Mouse (Mus musculus) right cerebral cortex, adult 18-20 months (tissue): Measurements from ENCODE around the gene Chmp3.

Experiments
- DNase-seq: peaks from one replicate; pipeline ENCODE4 v3.0.0; 2022; ENCODE audit warnings: mixed read lengths

Chmp3 gene

DNA sequence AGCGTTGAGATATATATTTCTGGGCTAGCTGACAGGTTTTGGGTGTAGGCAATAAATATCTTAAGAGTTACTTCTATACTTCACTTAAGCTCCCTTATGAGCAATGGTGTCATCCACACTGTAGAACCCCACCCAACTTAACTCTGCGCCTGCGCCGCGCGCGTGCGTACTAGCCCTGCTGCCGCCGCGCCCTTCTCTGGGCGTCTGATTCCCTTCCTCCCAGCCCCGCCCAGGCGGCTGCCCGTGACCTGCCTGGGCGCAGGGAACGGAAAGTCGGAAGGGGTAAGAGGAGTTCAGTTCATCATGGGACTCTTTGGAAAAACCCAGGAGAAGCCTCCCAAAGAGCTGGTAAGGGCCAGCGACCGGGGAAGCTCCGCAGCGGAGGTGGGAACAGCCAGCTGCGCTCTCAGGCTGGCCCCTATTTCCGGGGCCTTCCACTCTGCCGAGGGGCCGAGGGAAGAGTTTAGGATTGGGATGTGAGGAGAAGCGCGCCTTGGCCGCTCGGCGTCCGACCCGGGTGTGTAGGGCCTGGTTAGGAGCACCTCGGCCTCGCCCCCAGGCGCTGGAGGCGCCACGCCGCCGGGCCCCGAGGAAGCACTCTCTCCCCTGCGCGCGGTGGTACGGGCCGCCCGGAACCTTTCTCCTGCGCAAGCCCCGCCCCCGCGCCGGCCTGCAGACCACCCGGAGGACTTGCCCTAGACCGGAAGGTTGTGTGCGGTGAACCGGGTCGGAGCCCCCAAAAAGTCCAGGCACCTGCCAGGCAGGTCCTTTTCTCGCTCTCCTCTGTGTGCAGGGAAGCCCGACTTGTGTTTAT, at the start of gene Chmp3:
TSS of gene Chmp3 (plus strand) at position 112 of the 814 bp plus-strand sequence.
- DNase-seq = peak; percentile 97

DNA sequence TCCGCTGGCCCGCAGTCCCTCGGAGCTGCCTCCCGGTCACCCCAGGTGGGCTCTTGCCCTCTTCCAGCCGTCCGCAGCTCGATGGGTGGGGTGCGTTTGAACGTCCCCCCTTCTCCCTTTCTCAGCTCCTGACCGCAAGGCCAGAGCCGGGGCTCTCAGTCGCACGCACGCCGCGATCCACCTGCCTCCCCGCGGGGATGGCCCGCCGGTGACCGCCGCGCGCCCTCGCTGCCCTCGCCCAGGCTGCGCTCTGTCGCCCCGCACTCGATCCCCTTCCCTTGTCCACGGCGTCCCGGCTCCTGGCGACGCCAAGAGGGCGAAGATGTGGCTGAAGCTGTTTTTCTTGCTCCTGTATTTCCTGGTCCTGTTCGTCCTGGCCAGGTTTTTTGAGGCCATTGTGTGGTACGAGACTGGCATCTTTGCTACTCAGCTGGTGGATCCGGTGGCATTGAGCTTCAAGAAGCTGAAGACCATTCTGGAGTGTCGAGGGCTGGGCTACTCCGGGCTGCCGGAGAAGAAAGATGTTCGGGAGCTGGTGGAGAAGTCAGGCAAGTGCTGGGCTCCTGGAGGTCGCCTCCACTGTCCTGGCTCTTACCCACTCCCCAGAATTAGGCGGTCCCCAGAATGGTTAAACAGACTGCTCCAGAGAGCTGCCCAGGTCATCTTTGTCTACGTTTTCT, 49.1 kb upstream of the Chmp3 start:
- peak; percentile 30 for DNase-seq

DNA sequence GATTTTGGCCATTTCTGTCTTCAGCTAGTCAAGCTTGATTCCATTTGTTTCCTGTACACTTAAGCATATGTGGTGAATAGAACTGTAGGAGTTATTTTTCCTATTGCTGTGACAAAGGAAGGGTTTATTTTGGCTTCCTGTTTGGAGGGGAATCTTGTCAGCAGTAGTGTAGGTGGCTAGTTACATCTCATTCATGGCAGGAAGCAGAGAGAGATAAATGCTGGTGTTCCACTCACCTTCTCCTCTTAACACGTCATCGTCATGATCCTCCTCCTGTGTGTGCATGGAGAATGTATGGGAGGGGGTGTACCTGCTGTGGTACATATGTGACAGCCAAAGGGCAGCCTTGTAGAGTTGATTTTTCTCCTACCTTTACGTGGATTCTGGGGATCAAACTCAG, 43.0 kb upstream of the Chmp3 start:
- DNase-seq = no peak

DNA sequence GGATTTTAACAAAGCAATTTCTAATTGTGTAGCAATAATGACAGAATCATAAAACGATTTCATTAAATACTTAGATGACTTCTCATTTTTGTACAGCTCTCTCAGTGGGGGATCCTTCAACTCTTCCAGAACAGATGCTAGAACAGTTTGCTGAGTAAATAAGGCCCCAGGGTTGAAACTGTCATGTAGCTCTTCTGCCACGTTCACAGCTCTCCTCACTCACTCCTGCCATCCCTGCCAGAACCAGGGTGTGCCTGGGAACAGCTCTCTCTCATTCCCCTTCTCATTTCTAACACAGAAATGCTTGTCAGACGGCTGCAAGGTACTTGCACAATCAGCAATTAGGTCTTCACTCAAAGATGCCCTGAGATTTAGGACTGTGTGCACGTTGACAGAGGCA, 40.6 kb upstream of the Chmp3 start:
- DNase-seq = no peak

DNA sequence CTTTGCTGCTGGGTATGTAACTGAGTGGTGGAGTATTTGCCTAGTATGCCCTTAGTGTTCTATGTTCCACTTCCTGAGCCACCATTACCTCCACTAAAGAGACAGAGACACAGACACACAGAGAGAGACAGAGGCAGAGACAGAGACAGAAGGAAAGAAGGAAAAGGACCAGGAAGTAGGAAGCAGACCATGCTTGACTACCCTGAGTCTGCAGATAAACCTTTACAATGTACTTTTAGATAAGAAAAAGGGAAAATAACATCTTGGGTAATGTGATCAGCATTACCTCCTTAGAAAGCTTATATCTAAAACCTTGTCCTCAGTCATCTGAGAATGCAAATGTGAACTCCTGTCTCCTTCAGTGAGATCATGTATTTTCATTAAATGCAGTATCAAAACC, 39.9 kb upstream of the Chmp3 start:
- no peak for DNase-seq

DNA sequence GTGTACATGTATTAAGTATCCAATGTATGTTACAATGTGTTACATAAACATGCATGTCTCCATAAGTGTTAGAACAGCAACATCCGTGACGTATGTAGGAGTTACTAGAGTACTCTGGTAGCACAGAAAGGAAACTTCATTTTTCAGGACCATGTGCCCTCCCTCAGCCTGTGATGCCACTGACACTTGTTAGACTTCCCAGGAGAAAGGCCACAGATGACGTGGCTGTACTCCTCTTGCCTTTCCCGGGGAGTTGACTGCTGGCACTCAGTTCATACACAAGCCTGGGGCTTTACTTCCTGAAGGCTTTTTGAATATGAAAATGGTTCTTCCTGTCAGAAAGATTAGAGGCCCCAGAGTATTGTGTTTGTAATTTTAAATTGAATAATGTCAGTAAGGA, 39.5 kb upstream of the Chmp3 start:
- no peak for DNase-seq

DNA sequence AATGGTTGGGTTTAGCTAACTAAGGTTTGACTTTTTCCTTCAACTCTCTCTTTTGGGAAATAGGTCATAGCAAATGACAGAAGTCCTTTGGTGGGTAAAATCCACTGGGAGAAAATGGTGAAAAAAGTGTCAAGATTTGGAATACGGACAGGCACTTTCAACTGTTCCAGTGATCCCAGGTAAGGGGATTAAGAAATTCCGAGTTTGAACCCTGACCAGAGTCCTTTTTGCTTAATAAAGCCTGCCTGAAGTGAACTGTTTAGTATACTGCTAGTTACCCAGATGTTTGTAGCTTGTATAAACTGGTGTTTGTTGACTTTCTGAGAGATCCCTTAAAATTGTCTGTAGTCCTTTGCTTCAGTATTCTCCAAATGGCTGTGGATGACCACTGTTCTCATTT, 37.9 kb upstream of the Chmp3 start:
- DNase-seq = no peak

DNA sequence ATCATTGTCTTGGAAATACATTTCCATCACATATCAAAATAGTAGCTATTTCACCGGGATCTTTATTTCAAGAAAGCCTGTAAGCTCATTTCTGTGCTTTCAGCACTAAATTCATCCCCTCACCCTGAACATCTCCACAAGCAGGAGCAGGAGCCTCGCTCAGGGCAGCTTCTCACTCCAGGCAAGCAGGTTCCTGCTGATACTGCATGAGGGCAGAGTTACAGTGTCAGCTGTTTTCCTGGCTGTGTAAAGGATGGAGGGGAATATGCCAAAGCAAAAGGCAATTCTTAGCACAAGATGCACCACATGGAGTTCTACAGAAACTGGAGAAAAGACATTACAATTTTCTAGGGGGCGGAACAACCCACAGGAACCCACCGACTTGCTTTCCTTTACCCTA, 24.1 kb upstream of the Chmp3 start:
- DNase-seq = no peak

DNA sequence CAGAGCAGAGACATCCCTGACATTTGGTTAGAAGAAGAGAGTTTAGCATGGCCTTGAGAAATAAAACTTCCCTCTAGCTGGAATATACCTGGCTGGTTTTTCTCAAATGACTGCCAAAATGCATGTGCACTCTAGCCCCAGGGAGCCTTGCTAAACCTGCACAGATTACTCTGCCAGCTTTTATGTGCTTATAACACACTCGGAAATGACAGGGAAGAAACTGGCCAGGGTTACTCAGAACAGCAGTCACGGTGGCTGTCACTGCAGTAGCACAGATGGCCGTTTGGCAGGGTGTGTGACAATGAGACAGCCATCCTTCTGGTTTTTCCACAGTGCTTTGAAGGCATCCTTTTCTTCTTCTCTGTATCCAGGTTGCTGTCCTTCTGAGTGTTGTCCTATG, 18.0 kb upstream of the Chmp3 start:
- peak; percentile 43 for DNase-seq

DNA sequence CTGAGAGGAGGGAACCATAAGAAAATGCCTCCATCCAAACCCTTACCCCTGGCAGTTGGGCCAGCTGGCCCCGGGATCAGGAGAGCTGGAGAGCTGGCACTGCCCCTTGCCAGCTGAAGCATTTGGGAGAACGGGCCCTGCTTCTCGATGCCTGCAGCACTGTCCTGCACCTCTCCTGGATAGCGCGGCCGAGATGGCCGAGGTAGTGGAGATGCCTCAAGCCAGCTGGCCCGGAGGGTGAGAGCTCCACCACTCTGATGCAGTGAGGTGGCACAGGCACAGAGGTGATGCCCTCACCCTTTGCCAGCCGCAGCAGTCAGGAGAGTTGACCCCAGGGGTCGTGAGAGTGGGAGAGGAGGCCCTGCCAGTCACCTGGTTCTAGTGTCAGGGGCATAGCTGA, 16.5 kb upstream of the Chmp3 start:
- DNase-seq = no peak

DNA sequence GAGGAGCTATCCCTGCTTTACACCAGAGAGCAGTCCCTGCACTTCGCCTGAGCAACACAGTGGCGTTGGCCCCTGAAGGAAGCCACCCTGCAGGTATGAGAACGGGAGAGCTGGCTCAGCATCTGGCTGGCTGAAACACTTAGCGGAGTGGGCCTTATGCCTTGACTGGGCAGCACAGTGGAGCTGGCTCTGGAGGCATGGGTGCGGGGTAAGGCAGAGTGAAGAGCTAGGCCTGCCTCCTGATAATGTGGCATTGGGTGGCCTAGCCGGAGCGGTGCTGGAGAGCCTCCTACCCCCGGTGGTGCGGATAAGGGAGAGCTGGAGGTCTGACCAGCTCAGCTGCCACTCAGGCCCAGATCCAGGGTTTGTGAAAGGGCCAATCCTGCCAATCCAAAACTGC, 15.8 kb upstream of the Chmp3 start:
- no peak for DNase-seq

DNA sequence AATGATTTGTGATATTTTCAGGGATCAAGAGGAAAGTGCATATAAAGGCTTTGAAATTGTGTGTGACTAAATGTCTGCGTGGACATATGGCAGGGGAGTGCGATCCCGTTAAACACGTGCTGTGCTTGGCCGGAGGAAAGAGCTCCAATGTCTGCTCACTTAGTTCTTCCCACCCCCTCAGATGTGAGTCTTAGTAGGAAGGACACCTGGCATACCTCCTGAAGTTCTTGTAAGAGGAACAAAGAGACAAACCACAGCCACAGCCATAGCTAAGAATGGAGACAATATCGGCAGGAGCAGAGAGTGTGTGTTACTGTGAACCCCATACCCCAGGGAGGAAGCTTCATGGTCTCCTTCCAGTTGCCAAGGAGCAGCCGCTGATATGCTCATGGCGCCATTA, 13.4 kb upstream of the Chmp3 start:
- DNase-seq = no peak

DNA sequence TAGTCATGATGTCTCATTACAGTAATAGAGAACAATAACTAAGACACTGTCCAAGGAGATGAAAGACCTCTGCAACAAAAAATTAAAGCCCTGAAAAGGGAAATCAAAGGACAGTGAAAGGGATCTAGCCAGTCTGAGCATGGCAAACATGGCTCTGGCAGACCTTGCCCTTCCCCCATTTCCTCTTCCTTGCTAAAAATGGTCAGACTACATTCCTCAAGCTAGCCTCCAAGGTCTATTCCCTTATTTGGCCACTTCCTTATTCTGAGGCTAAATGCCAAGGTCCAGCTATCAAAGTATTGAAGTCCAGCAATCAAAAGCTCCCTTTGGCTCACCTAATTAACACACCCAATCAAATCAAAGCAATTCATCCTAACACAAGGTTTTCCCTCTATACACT, 6.3 kb upstream of the Chmp3 start:
- DNase-seq = no peak

DNA sequence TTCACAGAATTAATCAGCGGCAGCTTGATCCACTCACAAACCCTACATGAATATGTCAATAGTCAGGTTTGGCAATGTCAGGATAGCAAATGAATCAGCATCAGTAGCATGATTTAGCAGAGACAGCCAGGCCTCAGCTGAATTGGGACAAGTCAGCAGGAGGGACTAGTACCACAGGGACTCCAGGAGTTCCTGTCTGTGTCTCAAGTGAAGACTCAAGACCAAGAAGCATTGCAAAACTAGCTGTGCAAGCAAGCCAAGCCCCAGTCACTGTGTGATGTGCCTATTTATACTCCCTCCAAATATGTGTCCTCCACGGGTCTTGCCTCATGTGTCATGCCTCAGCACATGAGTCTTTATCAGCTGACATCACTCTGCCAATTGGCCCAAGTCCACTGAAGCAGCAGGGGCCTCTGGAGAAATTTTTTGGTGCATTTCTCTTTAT, 11.9 kb downstream of the Chmp3 start:
- DNase-seq = no peak

DNA sequence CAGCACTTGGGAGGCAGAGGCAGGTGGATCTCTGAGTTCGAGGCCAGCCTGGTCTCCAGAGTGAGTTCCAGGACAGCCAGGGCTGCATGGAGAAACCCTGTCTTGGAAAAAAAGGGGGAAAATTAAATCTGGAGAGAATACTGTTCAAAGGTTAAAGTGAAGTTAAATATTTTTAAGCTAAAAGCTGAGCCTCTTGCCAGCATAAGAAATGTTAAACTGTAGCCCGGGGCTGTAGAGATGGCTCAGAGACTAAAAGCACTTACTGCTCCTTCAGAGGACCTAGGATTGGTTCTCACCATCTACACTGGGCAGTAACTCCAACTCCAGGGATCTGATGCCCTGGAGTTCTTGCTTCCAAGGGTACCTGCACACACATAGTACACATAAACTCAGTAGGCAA, 13.2 kb downstream of the Chmp3 start:
- no peak for DNase-seq

DNA sequence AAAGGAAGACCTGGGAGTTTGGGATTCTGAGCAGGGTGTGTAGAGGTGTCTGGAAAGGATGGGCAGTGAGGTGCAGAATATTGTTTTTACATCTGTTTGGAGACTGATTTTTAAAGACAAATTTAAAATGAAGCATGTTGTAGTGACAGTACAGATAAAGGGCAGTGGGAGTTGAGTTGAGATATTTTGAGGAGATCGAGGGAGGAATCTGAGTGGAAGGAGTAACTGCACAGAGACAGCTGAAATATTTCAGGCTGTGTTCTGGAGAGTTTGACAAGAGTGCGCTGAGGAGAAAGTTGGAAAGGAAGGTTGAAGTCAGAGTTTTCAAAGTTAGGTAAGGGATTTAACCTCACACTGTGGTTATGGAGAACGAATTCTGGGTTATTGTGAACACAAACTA, 25.0 kb downstream of the Chmp3 start:
- peak; percentile 25 for DNase-seq

DNA sequence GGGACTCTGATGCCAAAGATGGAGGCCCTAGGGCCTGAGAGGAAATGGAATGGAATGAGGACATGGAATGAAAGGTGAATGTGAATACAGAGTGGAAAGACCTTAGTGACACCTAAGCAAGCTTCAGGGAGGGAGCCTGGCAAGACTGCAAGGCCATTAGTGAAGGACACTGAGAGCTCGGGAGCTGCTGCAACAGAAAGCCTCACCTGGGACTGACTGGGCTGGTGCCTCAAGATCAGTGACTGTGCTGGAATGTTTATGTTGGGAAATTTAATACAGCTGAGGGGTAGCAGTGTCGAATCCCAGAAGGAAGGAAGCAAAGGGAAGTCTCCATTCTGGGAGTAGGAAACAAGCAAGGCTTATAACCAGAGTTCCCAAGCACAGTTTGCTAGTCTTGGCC, 25.4 kb downstream of the Chmp3 start:
- no peak for DNase-seq

DNA sequence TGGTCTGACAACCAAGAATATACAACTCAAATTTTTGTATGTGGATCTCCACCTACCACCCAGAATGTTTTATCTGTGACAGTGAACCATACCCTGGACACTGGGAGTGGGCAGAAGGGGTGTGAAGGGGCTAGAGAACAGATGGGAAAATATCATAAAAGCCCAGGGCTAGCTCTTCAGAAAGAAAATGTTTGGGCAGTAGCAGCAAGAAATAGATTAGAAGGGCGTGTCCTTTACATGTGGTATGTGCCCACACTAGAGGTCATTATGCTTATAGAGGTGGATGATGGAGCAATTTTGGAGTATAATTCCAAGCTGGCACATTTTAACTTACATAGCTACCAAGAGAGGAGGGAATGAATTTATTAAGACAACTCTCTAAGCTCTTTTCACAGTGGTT, 31.8 kb downstream of the Chmp3 start:
- no peak for DNase-seq

DNA sequence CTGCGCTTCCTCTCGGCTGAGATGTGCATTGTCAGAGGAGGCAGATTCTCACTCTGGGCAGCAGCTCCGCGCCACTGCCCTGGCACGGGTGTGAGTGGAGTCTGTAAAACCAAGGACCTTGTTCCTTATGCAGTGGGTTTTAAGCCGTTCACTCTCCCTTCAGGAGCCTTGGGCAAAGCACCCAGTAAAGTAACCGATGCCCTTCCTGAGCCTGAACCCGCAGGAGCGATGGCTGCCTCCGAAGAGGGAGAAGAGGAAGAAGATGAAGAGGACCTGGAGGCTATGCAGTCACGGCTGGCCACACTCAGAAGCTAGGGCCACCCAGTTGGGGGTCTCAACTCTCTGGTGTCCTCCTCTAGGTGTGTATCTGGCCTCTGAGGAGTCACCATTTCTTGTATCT, 35.9 kb downstream of the Chmp3 start:
- DNase-seq = no peak

DNA sequence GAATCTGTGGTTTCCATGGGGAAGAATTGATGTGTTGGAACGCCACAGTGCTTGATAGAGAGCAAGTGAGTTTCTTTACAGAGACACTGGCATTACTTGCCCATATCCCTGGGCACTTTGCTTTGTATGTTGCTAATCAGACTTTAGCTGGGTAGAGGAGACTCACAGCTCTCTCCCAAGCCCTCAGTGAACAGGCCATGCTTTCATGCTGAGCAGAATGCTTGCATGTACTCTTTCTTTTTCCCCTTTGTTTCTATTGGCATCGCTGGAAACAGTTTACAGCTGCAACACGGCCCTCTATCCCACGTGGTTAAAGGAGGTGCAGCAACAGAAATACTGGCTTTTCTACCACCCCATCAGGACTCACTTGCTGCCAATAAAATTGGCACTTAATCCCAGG, 39.6 kb downstream of the Chmp3 start:
- DNase-seq = no peak

DNA sequence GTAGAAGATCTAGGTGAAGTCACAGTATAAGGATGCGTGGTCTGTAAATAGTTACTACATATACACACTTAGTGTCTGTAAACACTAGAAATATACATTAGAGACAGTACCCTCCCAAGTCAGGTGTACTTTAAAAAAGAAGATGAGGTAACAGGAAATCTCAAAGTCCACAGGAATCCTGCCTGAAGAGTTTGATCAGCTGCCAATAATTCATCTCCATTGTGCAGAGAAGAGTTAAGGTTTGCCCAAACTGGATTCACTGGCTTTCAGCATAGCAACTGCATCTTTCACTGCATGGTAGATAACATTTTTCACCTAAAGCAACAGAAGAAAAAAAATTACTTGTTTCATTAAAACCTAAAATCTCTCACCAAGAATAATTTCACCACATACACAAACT, 45.8 kb downstream of the Chmp3 start:
- DNase-seq = no peak

DNA sequence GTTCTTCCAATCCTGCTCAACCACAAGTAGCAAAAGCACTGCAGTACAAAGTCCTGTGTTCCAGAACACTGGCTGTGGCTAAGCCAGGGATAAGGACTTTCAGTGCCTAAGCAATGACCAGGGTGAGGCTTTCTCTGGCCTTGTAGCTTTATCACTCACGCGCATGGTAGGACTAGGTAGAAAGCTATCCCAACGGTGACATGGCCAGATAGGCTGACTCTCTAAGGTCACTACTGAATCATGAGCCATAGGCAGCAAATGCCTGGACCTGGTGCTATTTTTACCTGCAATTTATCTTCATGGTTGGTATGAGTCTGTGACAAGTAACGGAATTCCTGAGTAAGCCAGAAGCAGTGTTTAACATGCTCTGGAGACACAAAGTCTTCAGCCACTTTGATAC, 46.6 kb downstream of the Chmp3 start:
- DNase-seq = no peak

DNA sequence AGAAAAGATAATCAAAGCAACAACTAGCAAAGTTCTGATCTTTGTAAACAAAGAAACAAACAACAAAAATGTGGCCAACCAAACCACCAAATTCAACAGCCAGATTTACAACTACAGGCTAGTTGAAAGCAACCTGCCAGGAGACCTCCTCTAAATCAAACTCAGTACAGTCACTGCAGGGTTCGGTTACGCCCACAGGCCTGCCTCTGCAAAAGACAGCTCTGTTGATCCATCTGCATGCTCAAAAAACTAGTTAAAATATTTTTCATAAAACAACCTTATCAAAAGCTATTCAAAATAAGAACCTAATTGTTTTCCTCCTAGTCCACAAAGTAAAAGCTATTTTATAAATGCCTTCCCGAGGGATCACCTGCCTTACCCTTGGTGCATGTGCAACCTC, 64.2 kb downstream of the Chmp3 start:
- peak; percentile 58 for DNase-seq

DNA sequence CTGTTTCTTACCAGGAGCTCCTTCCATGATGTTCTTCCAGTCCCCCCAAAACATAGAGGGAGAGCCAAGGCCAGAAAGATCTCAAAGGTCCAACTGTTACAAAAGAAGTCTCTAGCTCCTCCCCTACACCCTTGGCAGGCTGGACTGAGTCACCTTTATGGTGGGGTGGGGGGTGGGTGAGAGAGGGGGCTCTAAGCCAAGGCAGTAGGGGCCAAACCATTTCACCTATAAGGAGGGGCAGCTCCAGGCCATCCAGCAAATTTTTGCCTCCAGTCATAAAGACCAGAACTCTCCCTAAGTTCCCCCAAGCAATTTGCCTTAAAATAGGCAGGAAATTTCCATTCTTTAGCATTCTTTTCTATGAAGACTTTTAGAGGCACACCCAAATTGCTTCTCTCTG, 65.4 kb downstream of the Chmp3 start:
- DNase-seq = no peak

DNA sequence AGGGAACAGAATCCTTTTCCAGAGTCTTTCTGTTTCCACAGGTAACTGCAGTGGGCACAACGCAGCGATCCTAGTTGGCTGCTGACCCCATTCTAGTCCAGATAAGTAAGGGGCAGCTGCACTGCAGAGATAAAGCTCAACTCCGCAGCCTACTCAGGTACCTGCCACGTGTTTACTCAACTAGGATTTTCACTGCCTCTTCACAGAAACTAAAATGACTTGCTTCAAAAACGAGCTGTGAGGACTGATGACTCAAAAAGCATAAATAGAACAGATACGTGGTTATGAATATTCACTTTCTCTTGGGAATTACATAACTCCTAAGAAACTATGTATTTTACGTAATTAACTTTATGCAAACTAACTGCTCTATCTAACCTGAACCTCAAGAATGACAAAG, 66.4 kb downstream of the Chmp3 start:
- peak; percentile 56 for DNase-seq
